Mouse (Mus musculus): ENCODE measurements around the gene Slc25a25.

Gene Slc25a25

GRCm38 (mm10) chr2:32428262-32428722 lies 23.0 kb downstream of the Slc25a25 start:
- DNase-seq (ENCODE audit: low spot score) = peak; percentile 39

- DNase-seq (ENCODE audit: low spot score) = no peak
Observed at GRCm38 (mm10) chr2:32427720-32428119, 23.5 kb downstream of the Slc25a25 start.

- DNase-seq (ENCODE audit: low spot score) = no peak
Observed at GRCm38 (mm10) chr2:32426141-32426540, 25.1 kb downstream of the Slc25a25 start.

DNA sequence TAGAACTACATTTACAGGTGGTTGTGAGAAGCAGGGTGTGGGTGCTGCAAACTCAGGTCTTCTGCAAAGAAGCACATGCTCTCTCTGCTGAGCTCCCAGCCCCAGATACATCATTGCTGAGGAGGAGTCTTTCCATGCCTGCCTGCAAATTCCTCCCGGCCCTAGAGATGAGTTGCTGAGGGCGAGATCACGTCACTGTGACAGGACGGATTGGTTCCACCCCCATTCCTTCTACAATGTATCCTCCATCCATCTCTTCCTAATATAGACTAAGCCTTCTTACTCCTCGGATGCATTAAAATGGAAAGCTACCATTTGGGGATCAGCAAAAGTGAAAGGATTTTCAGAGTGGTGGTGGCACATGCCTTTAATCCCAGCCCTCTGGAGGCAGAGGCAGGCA lies 25.7 kb downstream of the Slc25a25 start:
- no peak for DNase-seq (ENCODE audit: low spot score)

GRCm38 (mm10) chr2:32424796-32425195 lies 26.4 kb downstream of the Slc25a25 start:
- no peak for DNase-seq (ENCODE audit: low spot score)

DNA sequence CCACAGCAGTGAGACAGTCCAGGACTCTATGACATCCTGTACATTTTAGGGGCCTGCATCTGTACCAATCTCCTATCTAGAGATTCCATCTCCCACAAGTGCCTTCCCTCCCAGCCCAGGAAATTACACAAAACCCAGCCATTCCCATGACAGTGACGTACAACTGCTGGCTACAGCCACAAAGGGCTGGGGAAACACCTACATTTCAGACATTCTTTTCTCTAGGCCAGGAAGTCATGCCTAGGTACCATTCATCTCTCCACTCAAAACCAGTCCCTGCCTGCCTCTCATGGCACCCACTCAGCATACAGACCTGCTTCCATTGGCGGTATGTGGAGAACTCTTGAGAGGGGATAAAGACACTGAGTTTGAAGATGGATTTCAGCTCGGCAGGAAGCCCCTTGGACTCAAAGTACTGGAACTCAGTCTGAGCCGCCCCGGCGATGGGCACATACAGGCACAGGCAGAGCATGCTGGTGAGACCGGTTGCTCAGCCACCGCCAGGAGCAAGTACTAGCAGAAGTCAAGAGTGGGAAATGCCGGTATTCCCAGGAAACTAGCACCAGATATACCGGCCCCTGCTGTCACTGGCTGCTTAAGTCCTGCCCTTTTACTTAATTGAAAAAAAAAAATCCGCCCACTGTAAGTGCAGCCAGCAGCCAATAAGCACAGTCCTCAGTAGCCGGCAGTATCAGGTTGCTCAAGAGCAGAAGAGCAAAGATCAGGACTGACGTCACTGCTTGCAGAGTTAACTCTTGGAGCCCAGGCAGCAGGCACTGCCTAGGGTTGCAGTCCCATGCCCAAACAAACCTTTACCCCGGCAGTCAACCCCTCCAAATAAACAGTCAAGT lies 27.5 kb downstream of the Slc25a25 start:
- DNase-seq (ENCODE audit: low spot score) = peak; percentile 60

- DNase-seq (ENCODE audit: low spot score) = no peak
Observed at GRCm38 (mm10) chr2:32421851-32422251, 29.4 kb downstream of the Slc25a25 start.

- no peak for DNase-seq (ENCODE audit: low spot score)
Observed at GRCm38 (mm10) chr2:32420647-32421046, 30.6 kb downstream of the Slc25a25 start.

GRCm38 (mm10) chr2:32420066-32420608 lies 31.1 kb downstream of the Slc25a25 start:
- no peak for DNase-seq (ENCODE audit: low spot score)

- DNase-seq (ENCODE audit: low spot score) = no peak
Observed at GRCm38 (mm10) chr2:32419359-32419758, 31.9 kb downstream of the Slc25a25 start.

DNA sequence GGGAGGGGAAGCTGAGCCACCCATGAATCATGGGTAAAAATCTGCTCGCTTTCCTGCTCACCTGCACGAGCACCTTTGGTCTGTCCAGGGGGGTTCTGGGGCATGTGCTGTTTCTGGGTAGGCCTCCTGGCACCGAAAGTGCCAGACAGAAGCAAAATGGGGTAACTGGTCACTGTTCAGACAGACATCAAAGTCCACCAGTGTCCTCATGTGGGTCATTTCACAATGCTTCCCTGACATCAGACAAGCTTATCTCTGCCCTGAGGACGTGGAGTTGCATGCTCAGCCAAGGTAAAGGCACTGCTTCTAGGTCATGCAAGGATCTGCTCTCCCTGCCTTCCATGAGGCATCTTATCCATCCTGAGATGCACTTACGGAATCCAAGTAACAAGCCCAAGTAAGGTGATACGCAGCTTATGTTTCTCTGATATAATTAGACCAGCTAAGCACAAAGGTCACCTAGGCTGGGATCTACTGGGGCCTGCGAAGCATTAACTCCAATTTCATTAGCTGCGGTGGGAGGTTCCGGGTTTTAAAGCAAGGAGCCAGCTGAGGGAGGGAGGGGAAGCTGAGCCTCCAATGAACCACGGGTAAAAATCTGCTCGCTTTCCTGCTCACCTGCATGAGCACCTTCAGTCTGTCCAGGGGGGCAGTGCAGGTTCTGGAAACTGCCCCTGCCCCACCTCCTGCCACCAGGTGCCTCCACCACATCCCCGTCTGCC lies 32.7 kb downstream of the Slc25a25 start:
- no peak for DNase-seq (ENCODE audit: low spot score)

DNA sequence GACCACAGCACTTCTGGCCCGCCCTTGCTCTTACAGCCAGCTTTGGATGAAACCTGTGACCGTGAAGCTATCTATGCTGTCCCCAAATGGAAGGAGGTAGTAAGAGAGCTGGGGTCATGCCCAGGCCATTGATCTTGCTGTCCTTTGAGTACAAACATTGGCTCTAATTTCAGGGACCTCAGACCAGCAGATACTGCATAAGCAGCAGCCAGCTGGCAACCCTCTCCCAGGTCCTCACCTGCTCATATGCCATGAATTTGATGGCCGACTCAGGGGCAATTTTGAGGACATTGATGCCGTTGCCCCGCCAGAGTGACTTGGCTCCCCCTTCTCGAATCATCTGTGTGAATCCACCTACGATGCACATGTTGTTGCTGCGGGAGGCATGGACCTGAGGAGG lies 33.8 kb downstream of the Slc25a25 start:
- no peak for DNase-seq (ENCODE audit: low spot score)

DNA sequence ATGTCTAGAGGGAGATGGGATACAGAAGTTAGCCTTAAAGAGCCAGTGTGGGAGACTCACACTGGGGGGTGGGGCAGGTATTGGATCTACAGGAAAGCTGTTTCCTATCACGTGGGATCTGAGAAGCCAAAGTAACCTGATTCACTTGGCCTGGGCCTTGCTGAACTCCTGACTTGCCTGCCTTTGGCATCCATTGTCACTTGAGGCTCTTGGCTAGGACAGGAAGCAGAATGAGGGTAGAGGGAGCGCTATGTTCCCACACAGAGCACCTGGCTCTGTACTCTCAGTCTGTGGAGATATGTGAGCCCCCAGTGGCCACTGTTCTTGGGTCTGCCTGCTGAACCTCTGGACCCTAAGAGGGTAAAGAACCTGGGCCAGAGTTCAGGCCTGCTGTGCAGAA lies 34.7 kb downstream of the Slc25a25 start:
- DNase-seq (ENCODE audit: low spot score) = no peak

- no peak for DNase-seq (ENCODE audit: low spot score)
Observed at GRCm38 (mm10) chr2:32415801-32416200, 35.4 kb downstream of the Slc25a25 start.

- no peak for DNase-seq (ENCODE audit: low spot score)
Observed at GRCm38 (mm10) chr2:32413936-32414335, 37.3 kb downstream of the Slc25a25 start.

GRCm38 (mm10) chr2:32412742-32413531 lies 38.3 kb downstream of the Slc25a25 start:
- no peak for DNase-seq (ENCODE audit: low spot score)

DNA sequence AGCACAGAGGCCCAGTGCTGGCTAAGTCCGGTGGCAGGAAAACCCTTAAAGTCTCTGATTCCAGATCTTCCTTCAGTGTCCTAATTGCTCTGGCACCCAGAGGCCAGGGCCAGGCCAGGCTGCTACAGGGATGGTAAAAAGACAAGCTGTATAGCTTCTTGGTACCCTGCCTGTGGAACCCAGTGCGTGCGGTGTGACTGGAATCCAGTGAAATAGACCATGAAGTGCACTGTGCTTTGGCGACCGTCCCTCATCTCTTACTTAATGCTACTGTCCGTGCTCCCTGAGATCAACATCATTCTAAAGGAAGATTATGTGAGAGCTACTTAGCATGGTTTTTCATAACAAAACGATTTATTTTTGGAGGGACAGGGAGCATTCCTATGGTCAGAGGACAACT lies 39.8 kb downstream of the Slc25a25 start:
- no peak for DNase-seq (ENCODE audit: low spot score)

DNA sequence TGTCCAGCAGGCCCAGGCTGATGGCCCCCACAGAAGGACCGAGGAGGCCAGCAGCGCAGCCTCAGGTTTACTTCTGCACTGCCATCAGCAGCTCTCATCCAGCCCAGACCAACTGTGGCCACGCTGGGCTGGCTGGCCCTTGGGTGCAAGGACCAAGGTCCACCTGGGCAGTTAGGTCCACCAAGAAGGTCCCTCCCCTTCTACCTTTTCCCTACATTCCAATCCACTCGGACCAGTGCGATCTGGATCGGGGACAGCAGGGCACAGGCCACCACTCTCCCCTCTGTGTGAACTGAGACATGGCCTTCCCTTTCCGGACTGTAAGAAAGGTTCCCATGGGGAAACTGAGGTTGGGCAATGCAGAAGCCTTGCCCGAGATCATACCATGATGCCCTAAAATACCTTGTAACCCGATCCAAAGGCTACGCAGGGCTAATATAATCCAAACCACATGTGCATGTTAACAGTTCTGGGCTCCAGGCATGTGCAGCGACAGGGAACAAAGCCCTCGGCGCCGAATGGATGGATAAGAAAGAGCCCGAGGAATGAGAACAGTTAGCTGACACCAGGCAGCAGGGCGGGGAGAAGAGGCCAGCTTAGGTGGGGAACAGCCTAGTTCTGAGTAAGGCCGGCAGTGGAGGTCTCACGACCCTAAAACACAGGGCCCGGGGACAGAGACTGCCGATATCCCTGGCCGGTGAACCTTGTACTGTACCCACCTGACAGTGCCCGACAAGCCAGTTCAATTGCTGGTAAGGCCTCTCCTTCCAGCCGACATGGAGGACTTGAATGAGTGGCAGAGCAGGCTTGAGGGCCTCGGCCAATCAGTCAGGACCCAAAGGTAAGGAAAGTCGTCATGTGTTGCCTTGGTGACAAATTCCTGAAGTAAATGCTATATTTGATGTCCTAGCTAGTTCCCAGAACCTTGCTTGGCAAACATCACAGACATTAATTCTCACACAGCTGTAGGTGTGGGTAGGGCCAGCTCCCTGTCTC lies 42.5 kb downstream of the Slc25a25 start:
- no peak for DNase-seq (ENCODE audit: low spot score)

DNA sequence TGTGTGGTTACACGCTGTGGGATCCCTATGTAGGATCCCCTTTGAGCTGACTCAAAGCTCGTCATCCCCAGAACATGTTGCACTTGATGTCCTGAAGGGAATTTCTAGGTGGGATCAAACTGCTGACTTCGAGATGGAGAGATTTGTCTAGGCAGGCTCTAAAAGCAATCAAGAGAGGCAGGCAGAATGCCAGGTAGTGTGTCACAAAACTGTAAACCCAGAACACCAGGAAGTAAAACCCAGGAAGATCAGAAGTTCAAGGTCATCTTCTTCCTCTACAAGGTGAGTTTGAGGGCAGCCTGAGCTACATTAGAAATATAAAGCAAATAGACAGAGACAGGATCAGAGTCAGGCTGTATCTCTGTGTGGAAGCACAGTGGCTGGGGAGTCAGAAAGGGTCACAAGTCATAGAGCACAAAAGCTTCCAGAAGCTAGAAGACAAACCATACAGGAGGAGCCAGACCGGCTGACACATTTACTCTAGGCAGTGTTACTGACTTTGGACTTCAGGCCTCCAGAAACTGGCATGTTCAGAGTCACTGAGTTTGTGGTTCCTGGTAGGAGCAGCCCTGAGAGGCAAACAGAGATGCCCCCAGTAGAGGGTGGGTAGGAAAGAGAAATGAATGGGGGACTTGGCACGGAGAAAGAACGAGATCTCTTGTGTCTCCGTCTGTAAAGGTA lies 44.0 kb downstream of the Slc25a25 start:
- no peak for DNase-seq (ENCODE audit: low spot score)

- peak; percentile 97 for DNase-seq (ENCODE audit: low spot score)
Observed at GRCm38 (mm10) chr2:32404663-32405062, 46.6 kb downstream of the Slc25a25 start.

Data from urinary bladder, postnatal 25 days (tissue).